Mouse (Mus musculus) liver, embryonic 14.5 days (tissue): Measurements from ENCODE around the gene Dguok. TPM values are rescaled to one million over a fixed set of nuclear protein-coding genes. Genes with fewer than 3 reads are reported as not detected.

ENCODE experiments used
- ATAC-seq: fragments of 200-750 bp; cut with Nextera tagmentation; 2 replicates; pipeline ENCODE4 v1.8.0; 2017; ENCODE audit warnings: moderate number of reproducible peaks, mild to moderate bottlenecking, moderate library complexity; ENCODE audit not compliant: insufficient read depth
- DNase-seq, 3 experiments: peaks; one replicate each; pipeline ENCODE4 v3.0.0-alpha.2; 2012 to 2013; ENCODE audit warnings: low read depth in 3 of 3, low spot score in 3 of 3
- H3K27ac ChIP-seq: fragments of 300-500 bp; sonication (generic); 2 replicates; pipeline ENCODE4 v1.5.1; 2014; ENCODE audit warnings: moderate library complexity, mild to moderate bottlenecking, control low read depth, inconsistent platforms
- H3K27me3 ChIP-seq: fragments of 300-500 bp; sonication (generic); 2 replicates; pipeline ENCODE4 v1.6.1; 2014; ENCODE audit warnings: mild to moderate bottlenecking, low read length, moderate library complexity; ENCODE audit not compliant: control insufficient read depth, insufficient read depth
- H3K36me3 ChIP-seq: fragments of 300-500 bp; sonication (generic); replicated peaks from 2 replicates; pipeline ENCODE4 v1.6.1; 2014; ENCODE audit warnings: low read depth; ENCODE audit not compliant: control insufficient read depth, insufficient read depth
- H3K4me1 ChIP-seq, 2 experiments: fragments of 200-500 bp in 1 of 2; fragments of 300-500 bp in 1 of 2; sonication (generic) in 1 of 2; replicated peaks; 2 replicates each; pipeline ENCODE4 v1.6.1; 2012 to 2014; ENCODE audit warnings: antibody characterized with exemption in 1 of 2, inconsistent platforms in 1 of 2, low read length in 1 of 2; ENCODE audit not compliant: control insufficient read depth in 2 of 2, insufficient read depth in 2 of 2
- H3K4me2 ChIP-seq: fragments of 300-500 bp; sonication (generic); 2 replicates; pipeline ENCODE4 v1.6.1; 2014; ENCODE audit warnings: low read depth, mild to moderate bottlenecking, control low read depth, moderate library complexity
- H3K4me3 ChIP-seq, 2 experiments: fragments of 200-500 bp in 1 of 2; fragments of 300-500 bp in 1 of 2; sonication (generic) in 1 of 2; 2 replicates each; pipeline ENCODE4 v1.5.1; 2012 to 2014; ENCODE audit warnings: low read depth in 2 of 2, low read length in 2 of 2, mild to moderate bottlenecking in 2 of 2, control low read depth in 1 of 2, inconsistent platforms in 1 of 2, moderate library complexity in 1 of 2; ENCODE audit not compliant: insufficient read depth in 1 of 2
- H3K9ac ChIP-seq: fragments of 300-500 bp; sonication (generic); replicated peaks from 2 replicates; pipeline ENCODE4 v1.6.1; 2014; ENCODE audit warnings: mild to moderate bottlenecking, control low read depth, moderate library complexity
- H3K9me3 ChIP-seq: fragments of 300-500 bp; sonication (generic); 2 replicates; pipeline ENCODE4 v1.6.1; 2016; ENCODE audit warnings: low read length, mixed read lengths; ENCODE audit not compliant: control insufficient read depth
- CTCF ChIP-seq: IDR thresholded peaks from 2 replicates; pipeline ENCODE4 v1.5.1; 2016; ENCODE audit warnings: antibody characterized with exemption, low read depth, control low read depth
- EP300 ChIP-seq: IDR thresholded peaks from 2 replicates; pipeline ENCODE4 v1.6.1; 2016; ENCODE audit warnings: antibody characterized with exemption, low read depth
- WGBS: fragments of 180-500 bp; shearing (Covaris S2); extraction: QIAGEN DNeasy Blood & Tissue Kit; methylation state at CpG from one replicate; pipeline ENCODE4 v1.1.7; 2014; ENCODE audit not compliant: insufficient replicate concordance; 5-methylcytosine and 5-hydroxymethylcytosine counted together
- polyA plus RNA-seq, 2 experiments: library from polyadenylated mRNA; depleted of rRNA in 1 of 2; stranded (reverse) in 1 of 2; unstranded in 1 of 2; fragments of >200 nt; fragmentation: Nextera tagmentation in 1 of 2; extraction: Ambion mirVana in 1 of 2; gene quantifications; 2 replicates each; pipeline versions ENCODE4 v1.2.1 to v1.2.3; 2012 to 2014

Gene Dguok
- polyA plus RNA-seq (2012; rRNA removed) = 14.6 and 16.8 TPM in 2 replicates
- polyA plus RNA-seq (2014; fragmentation: Nextera tagmentation; extraction: Ambion mirVana) = 21.6 and 27.2 TPM in 2 replicates

GRCm38 (mm10) chr6:83506258-83507167 lies at the start of gene Dguok:
TSS of gene Dguok (minus strand) at chr6:83506969.
- Histone ChIP-seq H3K4me3 (peak within 1 kb of the TSS; percentile 81 to 82), H3K36me3 (no peaks in the 10 kb centered on the region), H3K27ac (peak within 1 kb of the TSS; percentile 93), H3K9me3 (no peaks in the 10 kb centered on the region), H3K4me1 (peaks cover 20 to 22% of the 10 kb centered on the region in 2 experiments), H3K9ac (peak within 1 kb of the TSS; percentile 69), H3K4me2 (peak within 1 kb of the TSS; percentile 94), H3K27me3 (no peaks in the 10 kb centered on the region)
- ATAC-seq (peak; percentile 94), DNase-seq (peak; percentile 96 to 99 (median 98))
- peak; percentile 64 for TF ChIP-seq EP300
- no peak for TF ChIP-seq CTCF
- WGBS = 0% methylated on average over 54 of the region's 54 CpGs

GRCm38 (mm10) chr6:83555972-83556371 lies 49.2 kb upstream of the Dguok start:
- no peaks in the 10 kb centered on the region for H3K9me3 ChIP-seq
- H3K9ac ChIP-seq = no peak overlapping the region
- no peaks in the 10 kb centered on the region for H3K36me3 ChIP-seq
- ATAC-seq (no peak), DNase-seq (no peak)
- WGBS = 62% methylated on average over 6 of the region's 6 CpGs
- H3K4me3 ChIP-seq = no peak overlapping the region
- no peaks in the 10 kb centered on the region for H3K27me3 ChIP-seq
- H3K4me1 ChIP-seq = no peaks in the 10 kb centered on the region
- no peak overlapping the region for H3K27ac ChIP-seq
- TF ChIP-seq CTCF = no peak
- no peak for TF ChIP-seq EP300
- no peak overlapping the region for H3K4me2 ChIP-seq

- Histone ChIP-seq H3K4me2 (no peak overlapping the region), H3K36me3 (no peaks in the 10 kb centered on the region), H3K27me3 (no peaks in the 10 kb centered on the region), H3K27ac (no peak overlapping the region), H3K4me1 (no peaks in the 10 kb centered on the region), H3K9me3 (no peaks in the 10 kb centered on the region), H3K9ac (no peak overlapping the region), H3K4me3 (no peak overlapping the region)
- TF ChIP-seq CTCF (no peak), EP300 (no peak)
- 67% methylated on average over 5 of the region's 5 CpGs for WGBS
- DNase-seq (no peak), ATAC-seq (no peak)
Measured at GRCm38 (mm10) chr6:83548346-83548745, 41.6 kb upstream of the Dguok start.

- no peaks in the 10 kb centered on the region for H3K4me1 ChIP-seq
- TF ChIP-seq EP300 (no peak), CTCF (no peak)
- no peaks in the 10 kb centered on the region for H3K27me3 ChIP-seq
- no peaks in the 10 kb centered on the region for H3K36me3 ChIP-seq
- H3K4me3 ChIP-seq = no peak overlapping the region
- H3K27ac ChIP-seq = no peak overlapping the region
- H3K9me3 ChIP-seq = no peaks in the 10 kb centered on the region
- 66% methylated on average over 3 of the region's 3 CpGs for WGBS
- no peak overlapping the region for H3K4me2 ChIP-seq
- H3K9ac ChIP-seq = no peak overlapping the region
- no peak for DNase-seq
- no peak for ATAC-seq
Measured at GRCm38 (mm10) chr6:83545778-83546177, 39.0 kb upstream of the Dguok start.

- WGBS = 71% methylated on average over 11 of the region's 11 CpGs
Measured at GRCm38 (mm10) chr6:83541756-83542456, 35.1 kb upstream of the Dguok start.

More at GRCm38 (mm10) chr6:83541756-83542456, 35.1 kb upstream of the Dguok start:
- no peak for DNase-seq
- no peaks in the 10 kb centered on the region for H3K36me3 ChIP-seq
- H3K9ac ChIP-seq = no peak overlapping the region
- H3K4me2 ChIP-seq = no peak overlapping the region
- no peaks in the 10 kb centered on the region for H3K27me3 ChIP-seq
- H3K9me3 ChIP-seq = no peaks in the 10 kb centered on the region
- no peak overlapping the region for H3K4me3 ChIP-seq
- no peak for TF ChIP-seq CTCF
- TF ChIP-seq EP300 = no peak
- no peaks in the 10 kb centered on the region for H3K4me1 ChIP-seq
- H3K27ac ChIP-seq = no peak overlapping the region
- ATAC-seq = no peak
